Mouse (Mus musculus) layer of hippocampus, postnatal 25 days (tissue): ENCODE data around the gene Esr2. TPM values are rescaled to one million over a fixed set of nuclear protein-coding genes. Genes with fewer than 3 reads are reported as not detected.
"Not testable (repeated sequence)": the region's sequence is repeated elsewhere in the genome, so short reads cannot be mapped to it uniquely, and the experiment has no call there.

Experiments
- DNase-seq, 2 experiments: peaks; one replicate each; pipeline ENCODE4 v3.0.0; 2022; ENCODE audit warnings: mixed read lengths in 2 of 2, low spot score in 1 of 2; ENCODE audit errors: extremely low spot score in 1 of 2
- total RNA-seq, 2 experiments: library from RNA; stranded (reverse); gene quantifications; 2 replicates each; pipeline ENCODE4 v1.2.3; 2021

Gene Esr2
- total RNA-seq, 2 experiments from 2014 or later, result 0.28 to 0.37 TPM

GRCm38 (mm10) chr12:76177864-76178518 lies 932 bp upstream of the Esr2 start:
- DNase-seq, result peak; percentile 50 to 82

GRCm38 (mm10) chr12:76165641-76166040 lies 11.4 kb downstream of the Esr2 start:
- no peak for DNase-seq

- not testable (repeated sequence) for DNase-seq
These were observed 24.7 kb downstream of the Esr2 start for GRCm38 (mm10) chr12:76152389-76152788.

GRCm38 (mm10) chr12:76136701-76137100 lies 40.4 kb downstream of the Esr2 start:
- DNase-seq, result no peak

GRCm38 (mm10) chr12:76133081-76133480 lies 44.0 kb downstream of the Esr2 start:
- DNase-seq, result not testable (repeated sequence)

DNA sequence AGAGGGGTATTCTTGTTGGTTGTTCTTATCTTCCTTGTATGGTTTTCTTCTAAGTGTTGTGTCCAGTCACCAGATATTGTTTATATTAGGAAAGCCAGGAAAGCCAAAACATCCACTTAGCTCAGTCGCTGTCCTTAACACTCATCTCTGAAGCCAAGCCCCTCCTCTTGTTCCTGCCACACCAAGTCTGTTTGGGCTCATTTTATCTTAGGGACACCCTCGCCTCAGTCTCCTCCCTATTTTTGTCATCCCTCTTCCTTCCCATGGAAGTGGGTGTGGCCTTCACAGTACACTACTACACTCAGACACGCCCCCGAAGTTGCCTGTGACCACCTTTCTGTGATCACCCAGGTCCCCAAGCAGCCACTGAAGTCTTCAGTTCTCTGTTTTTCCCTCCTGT lies 44.5 kb downstream of the Esr2 start:
- DNase-seq, result no peak

GRCm38 (mm10) chr12:76130891-76131290 lies 46.2 kb downstream of the Esr2 start:
- DNase-seq, result no peak

DNA sequence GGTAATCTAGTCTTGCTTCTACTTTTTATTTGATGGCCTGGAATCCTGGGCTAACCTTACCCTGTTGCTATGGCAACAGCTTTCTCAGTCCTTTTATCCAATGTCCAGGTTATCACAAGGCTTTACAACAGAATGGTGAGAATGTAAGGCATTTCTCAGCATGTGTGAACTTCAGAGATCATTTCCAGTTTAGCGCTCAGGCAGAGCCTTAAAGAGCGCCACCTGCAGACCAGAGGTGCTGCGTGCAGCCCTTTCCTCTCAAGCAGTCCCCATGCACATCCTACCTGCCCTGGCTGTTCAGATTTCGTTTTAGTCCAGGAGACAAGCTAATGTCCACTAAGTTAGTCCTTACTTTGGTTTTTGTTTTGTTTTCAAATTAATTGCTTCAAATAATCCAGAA lies 46.8 kb downstream of the Esr2 start:
- DNase-seq, result no peak

DNA sequence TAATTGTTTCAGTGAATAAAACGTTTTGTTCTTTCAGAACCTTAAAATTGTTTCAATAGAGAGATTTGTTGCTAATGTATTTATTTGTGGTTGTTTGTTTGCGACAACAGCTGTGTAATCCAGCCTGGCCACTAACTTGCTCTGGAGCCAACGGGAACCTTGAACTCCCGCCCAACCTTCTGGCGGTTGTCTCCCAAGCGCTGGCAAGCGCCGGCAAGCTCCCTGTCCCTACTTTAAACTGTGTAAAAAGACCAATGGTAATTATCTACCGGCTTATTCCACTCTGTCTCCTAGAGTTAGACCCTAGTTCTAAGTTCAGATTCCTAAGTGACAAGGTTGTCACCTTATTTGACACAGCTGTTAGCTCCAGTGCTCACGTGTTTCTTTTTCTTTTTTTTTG lies 48.2 kb downstream of the Esr2 start:
- no peak for DNase-seq

DNA sequence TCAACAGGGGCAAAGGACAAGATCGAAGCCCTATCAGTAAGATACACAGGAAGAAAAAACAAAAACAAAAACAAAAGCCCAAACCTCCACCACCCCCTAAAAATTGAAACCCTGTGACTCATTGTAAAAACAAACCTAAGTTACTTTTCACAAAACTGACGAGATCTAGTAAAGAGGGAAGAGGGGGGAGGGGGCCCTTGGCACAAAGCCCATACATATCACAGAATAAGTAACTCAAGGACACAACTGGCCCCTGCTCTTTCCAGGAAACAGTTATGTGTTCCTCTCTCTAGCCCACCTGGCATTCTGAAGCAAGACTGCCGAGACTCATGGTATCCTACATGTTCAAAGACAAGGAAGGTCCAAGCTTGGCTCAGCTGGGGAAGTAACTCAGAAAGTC lies 48.8 kb downstream of the Esr2 start:
- DNase-seq, result no peak

DNA sequence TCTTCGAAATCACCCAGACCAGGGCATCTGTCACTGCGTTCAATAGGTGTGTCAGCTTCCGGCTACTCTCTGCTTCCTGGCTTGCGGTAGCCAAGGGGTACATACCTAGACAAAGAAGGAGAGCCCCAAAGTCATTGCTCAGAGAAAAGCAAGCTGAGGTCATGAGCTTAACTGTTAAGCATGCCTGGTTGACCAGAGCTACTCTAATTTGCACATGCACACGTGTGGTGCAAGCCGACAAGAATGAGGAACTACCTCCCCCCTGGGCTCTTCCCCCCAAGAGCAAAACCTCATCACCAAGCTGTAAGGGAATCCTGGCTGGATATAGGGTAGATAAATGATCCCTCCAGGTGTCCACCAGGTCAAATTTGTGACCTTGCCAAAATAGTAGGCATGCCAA lies 53.8 kb downstream of the Esr2 start:
- DNase-seq, result no peak

- DNase-seq, result no peak
These were observed 59.4 kb downstream of the Esr2 start for GRCm38 (mm10) chr12:76117632-76118153.

GRCm38 (mm10) chr12:76116577-76116976 lies 60.5 kb downstream of the Esr2 start:
- DNase-seq, result no peak

DNA sequence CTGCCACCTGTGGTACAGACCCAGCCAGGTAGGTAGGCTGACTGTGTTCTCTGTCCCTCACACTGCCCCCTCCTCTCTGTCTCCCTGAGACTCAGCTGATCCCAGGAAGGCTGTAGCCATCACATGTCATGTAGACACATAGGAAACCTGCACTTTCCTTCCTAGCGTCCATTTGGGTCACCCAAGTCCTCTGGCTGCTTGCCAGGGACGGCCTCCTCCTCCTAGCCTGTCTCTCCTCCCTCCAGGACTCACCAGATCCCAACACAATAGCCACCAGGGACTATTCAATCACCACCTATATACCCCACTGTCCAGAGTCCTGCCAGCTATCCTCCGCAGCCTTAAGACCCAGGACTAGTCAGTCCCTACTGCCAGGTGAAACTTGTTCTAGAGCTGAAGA lies 66.0 kb downstream of the Esr2 start:
- DNase-seq, result no peak

- no peak for DNase-seq
These were observed 67.2 kb downstream of the Esr2 start for GRCm38 (mm10) chr12:76109646-76110405.

DNA sequence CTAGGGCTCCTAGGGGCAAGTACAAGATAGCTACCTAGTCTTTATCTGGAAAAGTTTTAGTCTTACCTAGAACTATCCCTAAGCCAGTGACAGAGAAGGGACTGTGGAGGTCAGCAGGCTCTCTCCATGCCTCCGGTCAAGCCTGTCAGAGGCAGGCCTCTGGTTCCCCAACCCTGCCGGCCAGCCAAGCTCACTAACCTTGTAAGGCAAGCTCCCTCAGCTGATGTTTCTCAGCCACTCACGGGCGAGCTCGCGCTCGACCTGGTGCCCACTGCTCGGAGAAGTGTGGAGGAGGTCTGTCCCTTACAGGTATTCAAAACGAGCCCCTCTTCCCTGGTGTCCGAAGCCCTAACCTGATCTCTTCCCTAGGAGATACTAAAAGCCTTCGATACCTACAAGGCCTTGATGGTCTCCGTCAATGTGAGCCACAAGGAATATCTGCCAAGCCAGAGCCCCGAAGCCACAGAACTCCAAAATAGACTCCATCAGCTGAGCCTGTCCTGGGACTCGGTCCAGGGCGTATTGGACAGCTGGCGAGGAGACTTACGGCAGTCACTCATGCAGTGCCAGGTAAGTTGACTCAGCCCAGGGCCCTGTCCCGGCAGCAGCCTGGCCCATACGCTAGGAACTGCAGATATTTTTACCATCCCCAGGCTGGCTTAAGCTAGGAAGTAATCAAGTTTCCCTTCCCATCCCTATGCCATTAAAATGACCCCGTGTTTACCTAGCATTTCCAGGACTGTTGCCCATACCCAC lies 72.3 kb downstream of the Esr2 start:
- DNase-seq, result no peak

- no peak for DNase-seq
These were observed 74.4 kb downstream of the Esr2 start for GRCm38 (mm10) chr12:76102621-76103020.

GRCm38 (mm10) chr12:76095117-76096035 lies 81.7 kb downstream of the Esr2 start:
- no peak for DNase-seq

DNA sequence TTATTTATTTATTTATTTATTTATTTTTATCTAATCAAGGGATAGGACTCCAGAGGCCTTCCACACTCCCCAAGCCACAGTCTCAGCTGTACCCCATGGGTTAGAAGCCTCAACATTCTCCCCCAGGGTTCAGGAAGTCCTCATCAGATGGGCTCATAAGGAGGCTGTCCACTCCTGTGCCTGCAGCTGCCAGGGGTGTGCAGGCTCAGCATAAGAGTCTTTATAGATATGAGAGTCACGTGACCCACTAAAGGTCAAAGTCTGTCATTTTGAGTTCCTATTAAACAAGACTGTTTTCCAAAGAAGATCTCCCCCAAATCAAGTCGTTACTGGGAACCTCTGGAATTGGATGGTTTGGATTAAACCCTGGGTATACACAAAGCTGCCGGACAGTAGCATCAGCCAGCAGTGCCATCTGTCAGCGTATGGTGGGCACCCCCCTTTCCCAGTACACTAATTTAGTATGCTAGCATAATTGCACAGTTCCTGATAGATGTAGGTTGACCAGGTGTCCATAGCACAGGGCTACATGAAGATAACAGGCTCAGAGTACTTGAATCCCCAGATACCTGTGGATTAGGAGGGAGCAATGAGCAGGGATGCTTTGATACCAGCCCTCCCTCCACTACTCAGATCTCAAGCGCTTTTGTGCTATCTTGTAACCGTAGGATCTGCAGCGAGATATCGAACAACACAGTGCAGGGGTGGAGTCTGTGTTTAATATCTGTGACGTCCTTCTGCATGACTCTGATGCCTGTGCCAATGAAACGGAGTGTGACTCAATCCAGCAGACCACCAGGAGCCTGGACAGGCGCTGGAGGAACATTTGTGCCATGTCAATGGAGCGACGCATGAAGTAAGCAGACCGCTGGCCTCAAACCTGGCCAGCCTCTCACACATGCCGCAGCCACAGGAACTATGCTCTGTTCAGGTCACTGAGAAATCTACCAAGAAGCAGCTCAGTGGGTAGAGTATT lies 83.2 kb downstream of the Esr2 start:
- no peak for DNase-seq
